Mouse (Mus musculus) 416B (cell line): Measurements from ENCODE around the gene Gm3594.
"Not testable (repeated sequence)": the region's sequence is repeated elsewhere in the genome, so short reads cannot be mapped to it uniquely, and the experiment has no call there.

Experiments
- DNase-seq: peaks from one replicate; pipeline ENCODE4 v3.0.0; 2011; ENCODE audit warnings: low read depth

The Gm3594 gene

GRCm38 (mm10) chr14:6444511-6444910, at the start of gene Gm3594:
Gene Gm3594, minus strand, starts transcription at chr14:6444611.
- not testable (repeated sequence) for DNase-seq

- DNase-seq, result not testable (repeated sequence)
Measured at GRCm38 (mm10) chr14:6486331-6486730, 41.9 kb upstream of the Gm3594 start.

DNA sequence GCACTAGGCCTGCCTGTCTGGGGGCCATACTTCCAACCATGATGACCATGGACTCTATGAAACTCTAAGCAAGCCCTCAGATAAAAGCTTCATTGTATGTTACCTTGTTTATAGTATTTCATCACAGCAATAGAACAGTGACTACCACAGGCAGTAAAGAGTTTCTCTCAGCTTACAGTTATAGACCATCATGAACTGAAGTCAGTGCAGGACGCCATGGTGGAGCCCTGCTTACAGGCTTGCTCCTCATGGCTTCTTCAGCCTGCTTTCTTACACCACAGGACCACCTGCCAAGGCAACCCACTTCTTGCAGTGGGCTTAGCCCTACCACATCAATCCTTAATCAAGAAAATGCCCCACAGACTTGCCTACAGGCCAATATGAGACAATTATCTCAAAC, 41.1 kb upstream of the Gm3594 start:
- DNase-seq, result not testable (repeated sequence)

DNA sequence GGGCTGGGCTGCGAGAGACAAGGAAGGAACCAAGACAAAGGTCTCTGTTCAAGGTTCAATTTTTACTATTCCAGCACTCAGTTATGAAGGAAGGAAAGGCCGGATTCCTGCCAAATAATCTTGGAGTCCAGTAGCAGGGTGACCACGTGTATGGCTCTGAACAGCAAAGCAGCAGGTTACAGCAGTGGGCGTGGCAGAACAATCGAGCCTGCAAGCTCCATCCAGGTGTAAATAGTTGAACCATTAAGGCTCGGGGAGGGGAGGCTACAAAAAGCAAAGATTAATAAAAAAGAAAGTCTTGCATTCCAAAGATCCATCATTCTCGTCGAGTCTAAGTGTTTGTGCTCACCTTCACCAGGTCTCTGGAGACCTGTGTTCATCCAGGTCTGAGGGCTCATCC, 37.7 kb upstream of the Gm3594 start:
- not testable (repeated sequence) for DNase-seq

GRCm38 (mm10) chr14:6471856-6472255, 27.4 kb upstream of the Gm3594 start:
- DNase-seq, result not testable (repeated sequence)

DNA sequence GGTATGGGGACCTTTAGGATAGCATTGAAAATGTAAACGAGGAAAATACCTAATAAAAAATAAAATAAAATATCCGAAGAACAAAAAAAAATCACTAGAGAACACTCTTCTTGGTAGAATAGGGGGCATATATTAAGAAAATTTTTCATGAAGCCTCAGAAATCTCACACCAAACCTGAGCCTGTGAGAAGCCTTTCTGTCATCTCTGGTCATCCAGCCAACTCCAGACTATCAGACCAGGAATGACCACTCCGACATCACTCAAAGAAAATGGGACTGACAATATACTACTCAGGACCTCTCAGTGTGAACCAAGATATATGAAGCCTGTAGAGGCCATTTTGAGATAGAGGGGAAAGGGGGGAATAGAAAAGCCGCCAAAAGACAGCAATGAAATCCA, 3.6 kb downstream of the Gm3594 start:
- not testable (repeated sequence) for DNase-seq

- not testable (repeated sequence) for DNase-seq
Measured at GRCm38 (mm10) chr14:6440206-6440605, 4.2 kb downstream of the Gm3594 start.

GRCm38 (mm10) chr14:6426766-6427165, 17.6 kb downstream of the Gm3594 start:
- DNase-seq, result not testable (repeated sequence)

GRCm38 (mm10) chr14:6426353-6426752, 18.1 kb downstream of the Gm3594 start:
- not testable (repeated sequence) for DNase-seq

DNA sequence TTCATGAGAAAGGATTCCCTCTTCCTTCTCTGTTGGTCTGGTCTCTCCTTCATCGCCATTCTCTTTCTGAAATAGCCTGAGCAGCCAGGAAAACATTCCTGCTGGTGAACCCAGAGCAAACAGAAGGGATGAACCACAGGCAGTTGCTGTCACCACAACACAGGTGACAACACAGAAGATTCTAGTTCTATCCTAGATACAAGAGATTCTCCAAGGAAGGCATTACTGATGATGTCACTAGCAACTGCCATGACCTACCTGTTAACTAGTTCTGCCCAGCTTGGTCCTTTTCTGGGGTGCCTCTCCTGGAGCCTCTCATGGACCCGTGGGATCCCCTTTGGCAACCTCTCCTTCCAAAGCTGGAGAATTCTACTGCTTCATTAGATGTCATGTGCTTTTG, 32.0 kb downstream of the Gm3594 start, which contains the start of gene Gm3591:
Gm3591 (minus strand) TSS at position 101 of the 400 bp plus-strand sequence.
- DNase-seq, result not testable (repeated sequence)

GRCm38 (mm10) chr14:6390219-6390618, 54.2 kb downstream of the Gm3594 start, which contains the start of gene Gm16440:
Gene Gm16440, minus strand, starts transcription at chr14:6390319.
- not testable (repeated sequence) for DNase-seq
